Mouse (Mus musculus): ENCODE data around the gene Nedd9. TPM values are rescaled to one million over a fixed set of nuclear protein-coding genes. Genes with fewer than 3 reads are reported as not detected.

The Nedd9 gene
- polyA plus RNA-seq, 1 experiment from 2014 or later = 11.9 TPM

DNA sequence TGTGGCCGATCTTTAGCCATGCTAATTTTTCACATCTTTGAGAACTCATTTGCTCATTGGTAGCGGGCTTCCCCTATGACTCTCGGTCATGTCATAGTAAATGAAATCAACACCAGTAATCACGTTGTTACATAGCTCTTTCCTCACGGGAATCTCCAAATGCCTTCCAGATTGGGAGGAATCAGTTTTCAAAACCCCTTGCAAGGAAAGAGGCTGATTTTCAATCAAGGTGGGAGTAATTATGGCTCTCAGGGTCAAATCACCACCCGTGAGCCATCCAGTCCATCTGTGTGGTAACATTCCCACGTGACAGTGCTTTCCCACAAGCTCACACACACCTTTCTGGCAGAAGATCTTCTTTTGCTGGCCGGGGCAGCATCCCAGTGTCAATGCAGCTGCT, 27.8 kb upstream of the Nedd9 start:
- H3K4me1 ChIP-seq (ENCODE audit: control insufficient read depth, insufficient read depth, low read depth, low read length) = no peaks in the 10 kb centered on the region
- H3K27ac ChIP-seq (ENCODE audit: low read depth, low read length) = no peak overlapping the region
- no peak overlapping the region for H3K9ac ChIP-seq (ENCODE audit: low read depth, low read length)
- WGBS = 61% methylated on average over 8 of the region's 8 CpGs
- H3K4me2 ChIP-seq (ENCODE audit: low read length) = no peak overlapping the region
- H3K36me3 ChIP-seq (ENCODE audit: control insufficient read depth, insufficient read depth, low read length) = no peaks in the 10 kb centered on the region
- H3K4me3 ChIP-seq (ENCODE audit: low read length) = no peak overlapping the region
- H3K27me3 ChIP-seq (replicated peaks; ENCODE audit: control insufficient read depth, insufficient read depth, low read length) = no peaks in the 10 kb centered on the region
- no peak for ATAC-seq
- no peaks in the 10 kb centered on the region for H3K9me3 ChIP-seq (ENCODE audit: control insufficient read depth, low read length)

DNA sequence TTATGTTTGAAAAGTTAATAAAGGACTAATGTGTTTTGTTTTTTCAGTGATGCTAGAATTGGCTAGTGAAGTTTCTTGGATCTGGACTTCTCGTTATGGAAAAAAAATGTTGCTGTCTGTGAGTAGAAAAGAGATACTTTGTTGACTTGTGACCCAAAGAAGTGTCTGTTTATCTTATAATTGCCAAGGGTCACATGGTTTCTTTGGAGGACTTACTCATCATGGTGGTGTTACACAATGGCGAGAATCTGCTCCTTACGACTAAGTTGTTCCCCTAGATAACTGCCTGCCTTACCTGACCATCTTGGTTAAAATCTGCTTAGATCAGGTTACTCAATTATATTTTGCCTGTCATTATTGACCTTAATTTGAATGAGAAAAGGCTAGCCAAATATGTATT, 26.3 kb upstream of the Nedd9 start:
- Histone ChIP-seq H3K36me3 (ENCODE audit: control insufficient read depth, insufficient read depth, low read length) (no peaks in the 10 kb centered on the region), H3K9ac (ENCODE audit: low read depth, low read length) (no peak overlapping the region), H3K27ac (ENCODE audit: low read depth, low read length) (no peak overlapping the region), H3K27me3 (replicated peaks; ENCODE audit: control insufficient read depth, insufficient read depth, low read length) (no peaks in the 10 kb centered on the region), H3K4me3 (ENCODE audit: low read length) (no peak overlapping the region), H3K9me3 (ENCODE audit: control insufficient read depth, low read length) (no peaks in the 10 kb centered on the region), H3K4me2 (ENCODE audit: low read length) (no peak overlapping the region), H3K4me1 (ENCODE audit: control insufficient read depth, insufficient read depth, low read depth, low read length) (no peaks in the 10 kb centered on the region)
- ATAC-seq = no peak
- WGBS = 93% methylated on average over 3 of the region's 3 CpGs

DNA sequence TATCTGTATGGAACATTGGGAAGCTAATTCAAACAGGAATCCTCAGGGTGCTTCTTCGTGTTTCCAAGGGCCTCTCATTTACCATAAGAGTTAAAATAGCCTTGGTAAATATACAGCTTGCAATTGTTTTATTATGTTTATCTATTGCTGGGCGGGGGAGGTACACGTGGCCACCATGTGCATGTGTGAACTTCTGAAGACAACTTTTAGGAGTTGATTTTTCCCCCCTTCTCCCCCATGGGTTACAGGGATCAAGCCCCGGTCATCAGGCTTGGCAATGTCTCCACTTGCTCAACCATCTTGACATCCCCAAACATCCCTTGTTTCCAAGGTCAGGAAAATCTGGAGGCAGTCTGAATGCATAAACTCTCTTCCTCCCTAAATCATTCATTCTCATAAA, 25.1 kb upstream of the Nedd9 start:
- H3K36me3 ChIP-seq (ENCODE audit: control insufficient read depth, insufficient read depth, low read length) = no peaks in the 10 kb centered on the region
- no peaks in the 10 kb centered on the region for H3K27me3 ChIP-seq (replicated peaks; ENCODE audit: control insufficient read depth, insufficient read depth, low read length)
- no peak overlapping the region for H3K9ac ChIP-seq (ENCODE audit: low read depth, low read length)
- ATAC-seq = no peak
- no peaks in the 10 kb centered on the region for H3K9me3 ChIP-seq (ENCODE audit: control insufficient read depth, low read length)
- no peaks in the 10 kb centered on the region for H3K4me1 ChIP-seq (ENCODE audit: control insufficient read depth, insufficient read depth, low read depth, low read length)
- H3K27ac ChIP-seq (ENCODE audit: low read depth, low read length) = no peak overlapping the region
- no peak overlapping the region for H3K4me2 ChIP-seq (ENCODE audit: low read length)
- H3K4me3 ChIP-seq (ENCODE audit: low read length) = no peak overlapping the region
- whole genome bisulfite sequencing = 80% methylated on average over 4 of the region's 4 CpGs

DNA sequence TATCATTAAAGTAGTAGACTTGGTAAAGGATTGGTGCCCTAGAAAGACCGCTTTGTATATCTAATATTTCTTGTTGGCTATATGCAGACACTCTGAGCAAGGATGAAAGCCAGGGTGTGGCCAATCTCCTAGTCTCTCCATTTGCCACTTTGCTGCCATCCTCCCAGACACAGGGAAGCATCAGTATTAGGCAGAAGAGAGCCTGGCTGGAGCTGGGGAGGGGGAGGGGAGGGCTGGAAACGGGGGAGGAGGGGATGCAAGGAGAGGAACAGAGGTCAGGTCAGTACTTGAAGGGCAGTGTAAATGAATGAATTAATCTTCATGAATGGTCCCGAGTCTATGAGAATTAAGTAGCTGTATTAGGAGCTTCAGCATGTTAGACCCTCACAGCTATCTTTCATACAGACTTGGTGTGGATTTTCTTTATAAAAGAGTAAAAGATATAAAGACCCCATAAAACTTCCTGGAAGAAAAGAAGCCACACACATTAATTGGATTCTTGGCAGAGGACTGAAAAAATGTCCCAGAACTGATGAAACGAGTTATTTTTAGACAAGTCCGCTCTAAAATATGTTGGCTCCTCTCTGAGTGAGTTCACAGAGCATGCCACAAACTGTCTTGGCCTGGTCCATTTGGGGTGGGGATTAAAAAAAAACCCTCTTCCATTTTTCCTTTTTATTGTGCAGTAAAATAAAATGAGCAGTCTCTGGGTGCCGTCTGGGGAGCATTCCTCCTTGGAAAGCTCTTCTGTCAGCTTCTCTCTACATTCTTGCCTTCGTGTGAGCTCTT, 23.7 kb upstream of the Nedd9 start:
- Histone ChIP-seq H3K4me3 (ENCODE audit: low read length) (no peak overlapping the region), H3K4me1 (ENCODE audit: control insufficient read depth, insufficient read depth, low read depth, low read length) (no peaks in the 10 kb centered on the region), H3K27ac (ENCODE audit: low read depth, low read length) (no peak overlapping the region), H3K9me3 (ENCODE audit: control insufficient read depth, low read length) (no peaks in the 10 kb centered on the region), H3K4me2 (ENCODE audit: low read length) (no peak overlapping the region), H3K36me3 (ENCODE audit: control insufficient read depth, insufficient read depth, low read length) (no peaks in the 10 kb centered on the region), H3K27me3 (replicated peaks; ENCODE audit: control insufficient read depth, insufficient read depth, low read length) (no peaks in the 10 kb centered on the region), H3K9ac (ENCODE audit: low read depth, low read length) (no peak overlapping the region)
- 46% methylated on average over 7 of the region's 7 CpGs for WGBS
- ATAC-seq = no peak

DNA sequence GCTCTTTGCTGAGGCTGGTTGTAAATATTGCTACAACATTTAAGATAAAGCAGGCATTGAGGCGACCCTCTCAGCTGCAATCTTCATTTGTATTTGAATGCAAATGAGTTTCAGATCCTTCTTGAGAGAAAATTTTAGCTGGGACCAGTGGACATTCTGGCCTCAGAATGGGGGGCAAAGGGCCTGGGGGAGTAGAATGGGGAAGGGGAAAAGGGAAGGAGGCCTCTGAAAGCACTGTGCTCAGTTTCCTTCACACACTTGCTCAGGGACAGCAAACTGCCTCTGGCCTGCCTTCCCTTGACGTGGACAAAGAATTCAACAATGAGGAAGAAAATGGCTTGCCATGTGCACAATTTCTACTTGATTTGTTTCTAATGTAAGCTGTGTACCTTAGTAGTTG, 18.4 kb upstream of the Nedd9 start:
- Histone ChIP-seq H3K9ac (ENCODE audit: low read depth, low read length) (no peak overlapping the region), H3K4me3 (ENCODE audit: low read length) (no peak overlapping the region), H3K27me3 (replicated peaks; ENCODE audit: control insufficient read depth, insufficient read depth, low read length) (no peaks in the 10 kb centered on the region), H3K4me1 (ENCODE audit: control insufficient read depth, insufficient read depth, low read depth, low read length) (no peaks in the 10 kb centered on the region), H3K9me3 (ENCODE audit: control insufficient read depth, low read length) (no peaks in the 10 kb centered on the region), H3K4me2 (ENCODE audit: low read length) (no peak overlapping the region), H3K27ac (ENCODE audit: low read depth, low read length) (no peak overlapping the region), H3K36me3 (ENCODE audit: control insufficient read depth, insufficient read depth, low read length) (no peaks in the 10 kb centered on the region)
- 50% methylated on average over 2 of the region's 2 CpGs for WGBS
- ATAC-seq = no peak

DNA sequence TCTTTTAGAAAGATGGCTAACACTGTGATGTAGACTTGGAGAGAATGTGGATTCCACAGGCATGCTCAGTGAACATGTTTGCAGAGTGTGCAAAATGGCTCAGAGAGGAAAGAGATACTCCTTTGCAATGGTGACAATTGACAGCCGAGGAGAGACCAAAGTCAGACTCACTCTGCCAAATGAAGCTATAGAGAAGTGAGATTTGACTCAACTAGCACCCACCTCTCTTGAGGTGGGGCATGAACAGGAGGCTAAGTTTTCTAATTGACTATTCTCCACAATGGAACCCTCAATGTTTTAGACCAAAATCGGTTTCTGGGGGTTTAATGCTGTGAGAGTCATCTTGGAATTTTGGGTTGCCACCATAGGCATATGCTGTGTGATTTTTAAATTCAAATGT, 17.8 kb upstream of the Nedd9 start:
- H3K9ac ChIP-seq (ENCODE audit: low read depth, low read length) = no peak overlapping the region

DNA sequence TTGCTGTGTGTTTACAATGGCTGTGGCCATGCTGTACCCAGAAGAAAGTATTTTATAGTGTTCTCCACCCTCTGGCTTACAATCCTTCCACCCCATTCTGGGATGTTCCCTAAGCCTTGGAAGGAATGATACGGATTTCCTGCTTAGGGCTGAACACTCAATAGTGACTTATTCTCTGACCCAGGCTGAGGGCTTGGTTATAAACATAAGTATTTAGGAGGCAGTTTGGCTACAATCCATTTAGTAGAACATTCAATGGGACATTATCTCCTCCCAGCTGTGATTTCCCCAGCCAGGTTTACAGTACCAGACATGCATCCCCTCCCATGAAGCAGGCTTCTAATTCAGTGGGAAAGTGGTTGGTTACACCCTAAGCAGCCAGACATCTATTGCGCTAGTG, 17.3 kb upstream of the Nedd9 start:
- Histone ChIP-seq H3K27me3 (replicated peaks; ENCODE audit: control insufficient read depth, insufficient read depth, low read length) (no peaks in the 10 kb centered on the region), H3K4me2 (ENCODE audit: low read length) (no peak overlapping the region), H3K36me3 (ENCODE audit: control insufficient read depth, insufficient read depth, low read length) (no peaks in the 10 kb centered on the region), H3K4me3 (ENCODE audit: low read length) (no peak overlapping the region), H3K9me3 (ENCODE audit: control insufficient read depth, low read length) (no peaks in the 10 kb centered on the region), H3K27ac (ENCODE audit: low read depth, low read length) (no peak overlapping the region), H3K4me1 (ENCODE audit: control insufficient read depth, insufficient read depth, low read depth, low read length) (no peaks in the 10 kb centered on the region), H3K9ac (ENCODE audit: low read depth, low read length) (no peak overlapping the region)
- WGBS = 94% methylated on average over 2 of the region's 2 CpGs
- ATAC-seq = no peak

More for the DNA sequence above, 17.8 kb upstream of the Nedd9 start:
- H3K4me2 ChIP-seq (ENCODE audit: low read length) = no peak overlapping the region
- 84% methylated on average over 2 of the region's 2 CpGs for WGBS
- H3K9me3 ChIP-seq (ENCODE audit: control insufficient read depth, low read length) = no peaks in the 10 kb centered on the region
- no peaks in the 10 kb centered on the region for H3K27me3 ChIP-seq (replicated peaks; ENCODE audit: control insufficient read depth, insufficient read depth, low read length)
- no peak for ATAC-seq
- no peak overlapping the region for H3K27ac ChIP-seq (ENCODE audit: low read depth, low read length)
- no peaks in the 10 kb centered on the region for H3K4me1 ChIP-seq (ENCODE audit: control insufficient read depth, insufficient read depth, low read depth, low read length)
- H3K4me3 ChIP-seq (ENCODE audit: low read length) = no peak overlapping the region
- H3K36me3 ChIP-seq (ENCODE audit: control insufficient read depth, insufficient read depth, low read length) = no peaks in the 10 kb centered on the region

DNA sequence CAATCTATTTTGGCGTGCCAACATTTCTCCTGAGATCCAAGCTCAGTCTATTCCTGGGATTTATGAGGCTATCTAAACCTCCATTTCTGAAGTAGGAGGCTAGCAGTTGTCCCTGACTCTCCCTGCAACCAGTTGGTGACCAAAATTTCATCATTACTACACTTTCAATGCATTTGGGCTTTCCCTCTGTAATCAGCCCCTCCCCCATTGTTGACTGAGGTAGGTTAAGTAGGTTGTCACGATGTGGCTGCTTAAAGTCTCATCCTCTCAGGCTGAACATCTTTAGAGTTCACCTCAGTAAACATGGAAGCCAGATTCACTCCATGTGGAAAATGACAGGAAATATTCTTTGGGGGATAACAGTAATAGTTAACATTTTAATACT, 15.7 kb upstream of the Nedd9 start:
- H3K36me3 ChIP-seq (ENCODE audit: control insufficient read depth, insufficient read depth, low read length) = no peaks in the 10 kb centered on the region
- H3K27ac ChIP-seq (ENCODE audit: low read depth, low read length) = no peak overlapping the region
- no peak overlapping the region for H3K4me3 ChIP-seq (ENCODE audit: low read length)
- H3K4me1 ChIP-seq (ENCODE audit: control insufficient read depth, insufficient read depth, low read depth, low read length) = no peaks in the 10 kb centered on the region
- ATAC-seq = no peak
- H3K4me2 ChIP-seq (ENCODE audit: low read length) = no peak overlapping the region
- 91% methylated on average over 2 of the region's 2 CpGs for WGBS
- no peaks in the 10 kb centered on the region for H3K27me3 ChIP-seq (replicated peaks; ENCODE audit: control insufficient read depth, insufficient read depth, low read length)
- no peak overlapping the region for H3K9ac ChIP-seq (ENCODE audit: low read depth, low read length)
- no peaks in the 10 kb centered on the region for H3K9me3 ChIP-seq (ENCODE audit: control insufficient read depth, low read length)

DNA sequence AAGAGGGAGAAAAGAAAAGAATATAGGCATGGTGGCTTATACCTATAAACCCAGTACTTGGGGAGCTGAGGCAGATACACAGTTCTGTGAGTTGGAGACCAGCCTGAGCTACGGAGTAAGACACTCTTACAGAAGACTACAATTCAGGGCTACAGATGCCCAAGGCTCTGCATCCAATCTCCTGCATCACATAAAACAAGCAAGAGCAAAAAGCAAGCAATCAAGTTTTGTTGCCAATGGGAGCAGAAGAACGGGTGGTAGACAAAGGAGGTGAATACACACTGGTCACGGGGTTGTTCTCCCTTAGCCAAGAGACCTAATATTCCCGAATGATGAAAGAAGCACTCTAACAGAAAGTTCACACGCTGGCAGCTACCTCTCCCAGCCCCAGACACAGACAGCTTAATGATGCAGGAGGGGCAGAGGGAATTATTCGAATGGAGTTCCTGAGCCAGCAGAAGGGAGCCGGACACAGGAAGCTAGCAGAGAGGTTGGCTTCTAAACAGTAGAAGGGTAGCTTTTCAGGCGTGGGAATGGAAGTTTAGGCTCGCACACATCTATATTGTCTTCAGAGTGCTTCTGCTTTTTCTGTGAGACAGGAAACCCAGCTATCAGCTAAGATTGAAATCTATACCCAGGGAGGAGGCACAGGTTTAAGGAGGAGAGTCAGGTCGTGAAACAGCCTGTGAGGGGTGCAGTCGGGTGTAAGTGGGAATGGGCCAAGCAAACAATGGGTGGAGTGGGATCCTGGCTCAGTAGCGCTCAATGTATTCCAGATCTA, 15.2 kb upstream of the Nedd9 start:
- H3K4me1 ChIP-seq (ENCODE audit: control insufficient read depth, insufficient read depth, low read depth, low read length) = no peaks in the 10 kb centered on the region
- H3K9ac ChIP-seq (ENCODE audit: low read depth, low read length) = no peak overlapping the region
- no peak for ATAC-seq
- H3K27ac ChIP-seq (ENCODE audit: low read depth, low read length) = no peak overlapping the region
- no peak overlapping the region for H3K4me2 ChIP-seq (ENCODE audit: low read length)
- H3K4me3 ChIP-seq (ENCODE audit: low read length) = no peak overlapping the region
- 64% methylated on average over 12 of the region's 12 CpGs for WGBS
- no peaks in the 10 kb centered on the region for H3K9me3 ChIP-seq (ENCODE audit: control insufficient read depth, low read length)
- H3K36me3 ChIP-seq (ENCODE audit: control insufficient read depth, insufficient read depth, low read length) = no peaks in the 10 kb centered on the region
- no peaks in the 10 kb centered on the region for H3K27me3 ChIP-seq (replicated peaks; ENCODE audit: control insufficient read depth, insufficient read depth, low read length)

Data from hindbrain, embryonic 16.5 days (tissue).